Mouse (Mus musculus) layer of hippocampus, adult 18-20 months (tissue): ENCODE results near the gene Tmem53. TPM values are rescaled to one million over a fixed set of nuclear protein-coding genes. Genes with fewer than 3 reads are reported as not detected.
A peak's percentile ranks its signal among the peaks of the same experiment; 100 is the strongest.
"Not testable (repeated sequence)": the region's sequence is repeated elsewhere in the genome, so short reads cannot be mapped to it uniquely, and the experiment has no call there.

Experiments used
- DNase-seq, 2 experiments: peaks; one replicate each; pipeline ENCODE4 v3.0.0; 2022; ENCODE audit warnings: low spot score in 2 of 2
- total RNA-seq, 2 experiments: library from RNA; stranded (reverse); gene quantifications; 2 replicates each; pipeline ENCODE4 v1.2.3; 2021

The Tmem53 gene
- total RNA-seq, 2 experiments from 2014 or later = 5.1 to 6.0 TPM

DNA sequence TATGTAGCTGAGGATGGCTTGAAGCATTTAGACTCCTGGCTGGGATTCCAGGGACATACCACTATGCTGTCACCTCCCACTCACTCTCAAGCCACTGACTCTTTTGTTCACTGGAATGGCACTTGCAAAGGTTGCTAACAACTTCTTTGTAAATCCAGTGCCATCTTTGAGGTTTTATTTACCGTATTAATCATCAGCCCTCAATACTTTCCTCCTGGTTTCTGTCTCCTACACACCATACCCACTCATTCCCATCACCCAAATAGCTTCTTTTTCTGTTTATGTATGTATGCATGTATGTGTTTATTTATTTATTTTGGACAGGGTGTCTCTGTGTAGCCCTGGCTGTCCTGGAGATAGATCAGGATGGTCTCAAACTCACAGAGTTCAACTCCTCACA is 769 bp upstream of the Tmem53 start:
- no peak for DNase-seq

DNA sequence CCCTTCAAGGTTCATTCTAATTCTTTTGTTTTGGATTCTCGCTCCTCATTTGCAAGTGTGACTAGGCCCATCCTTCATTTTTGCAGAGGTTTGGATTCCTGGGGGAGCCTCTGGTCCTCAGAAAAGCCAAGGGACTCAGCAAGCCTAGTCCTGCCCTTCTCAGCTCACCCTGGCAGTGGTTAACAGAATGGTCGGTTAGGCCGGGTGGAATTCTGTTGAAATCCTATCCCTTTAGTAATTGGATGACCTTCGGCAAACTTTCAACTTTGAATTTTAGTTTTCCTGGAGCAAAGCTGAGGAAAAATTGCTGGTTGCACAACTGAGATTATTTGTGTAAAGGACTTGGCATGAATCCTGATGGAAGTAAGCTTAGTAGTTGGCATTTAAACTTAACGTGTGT is 600 bp downstream of the Tmem53 start:
- DNase-seq = no peak

DNA sequence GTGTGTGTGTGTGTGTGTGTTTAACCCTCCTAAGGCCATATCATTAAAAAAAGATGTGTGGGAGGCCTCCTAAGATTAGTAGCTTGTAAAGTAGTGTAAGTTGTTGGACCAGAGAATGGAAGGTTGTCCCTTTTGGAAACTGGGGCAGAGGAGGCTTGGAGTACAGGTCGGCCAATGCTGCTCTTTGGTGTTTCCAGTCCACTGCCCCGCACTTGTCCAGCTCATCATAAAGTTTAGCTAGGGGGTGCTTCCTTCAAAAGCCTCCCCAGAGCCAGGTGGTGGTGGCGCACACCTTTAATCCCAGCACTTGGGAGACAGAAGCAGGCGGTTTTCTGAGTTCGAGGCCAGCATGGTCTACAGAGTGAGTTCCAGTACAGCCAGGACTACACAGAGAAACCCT is 1.0 kb downstream of the Tmem53 start:
- no peak for DNase-seq

DNA sequence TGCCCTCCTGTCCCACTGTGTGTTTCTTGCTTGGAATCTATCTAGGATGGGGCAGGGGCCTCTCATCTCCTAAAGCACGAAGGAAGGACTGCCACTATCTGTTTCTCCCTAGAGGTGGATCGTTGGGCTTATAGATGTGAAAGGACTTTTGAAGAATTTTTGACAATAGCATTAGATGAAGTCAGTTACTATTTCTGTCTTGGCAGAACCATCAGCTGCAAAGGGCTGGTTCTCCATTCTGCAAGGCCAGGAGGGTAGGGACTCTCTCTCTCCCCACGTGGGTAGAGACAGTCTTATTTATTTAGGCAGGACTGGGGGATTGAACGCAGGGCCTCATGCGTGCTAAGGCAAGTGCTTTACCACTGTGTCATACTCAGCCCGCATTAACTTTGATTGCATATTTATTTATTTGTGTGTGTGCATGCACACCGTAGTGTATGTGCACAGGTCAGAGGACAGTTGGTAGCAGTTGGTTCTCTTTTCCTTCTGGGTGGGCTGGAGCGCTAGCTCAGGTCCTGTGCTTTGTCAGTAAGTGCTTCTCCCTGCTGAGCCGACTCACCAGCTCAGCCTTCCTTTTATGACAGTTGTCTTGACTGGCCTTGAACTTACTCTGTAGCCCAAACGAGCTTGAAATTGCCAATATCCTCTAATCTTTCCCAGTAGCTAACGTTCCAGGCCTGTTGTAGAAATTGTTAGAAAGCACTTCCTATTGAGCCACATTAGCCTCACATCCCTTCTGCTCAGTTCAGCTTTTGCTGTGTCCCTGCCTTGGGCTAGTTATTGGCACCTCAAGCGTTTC is 1.7 kb downstream of the Tmem53 start:
- DNase-seq = no peak

DNA sequence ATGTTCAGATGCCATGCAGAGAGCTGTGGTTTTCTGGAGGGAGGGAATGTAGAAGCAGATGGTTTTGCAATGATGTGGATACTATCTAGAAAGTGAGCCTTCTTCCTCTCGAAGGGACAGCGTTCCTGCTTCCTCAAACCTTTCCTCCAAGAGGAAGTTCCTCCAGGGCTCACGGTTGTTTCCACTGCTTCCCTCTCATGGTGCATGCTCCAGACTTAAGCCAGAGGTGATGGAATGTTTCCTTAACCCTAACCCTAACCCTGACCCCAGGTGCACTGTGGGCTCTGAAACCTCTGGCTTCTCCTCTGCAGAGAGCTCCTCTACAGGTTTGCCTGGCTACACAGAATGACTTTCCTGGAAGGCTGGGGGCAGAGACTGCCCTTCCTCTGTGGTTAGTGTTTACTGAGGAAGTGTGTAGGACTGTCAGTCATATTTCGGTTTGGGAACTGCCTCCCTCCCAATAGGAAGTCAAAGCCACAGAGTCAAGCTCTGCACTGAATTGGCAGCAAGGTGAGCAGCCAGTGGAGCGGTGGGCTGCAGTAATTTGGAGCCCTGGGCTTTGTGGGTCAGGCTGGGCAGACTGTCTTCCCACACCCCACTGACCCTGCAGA is 2.4 kb downstream of the Tmem53 start:
- DNase-seq = no peak

DNA sequence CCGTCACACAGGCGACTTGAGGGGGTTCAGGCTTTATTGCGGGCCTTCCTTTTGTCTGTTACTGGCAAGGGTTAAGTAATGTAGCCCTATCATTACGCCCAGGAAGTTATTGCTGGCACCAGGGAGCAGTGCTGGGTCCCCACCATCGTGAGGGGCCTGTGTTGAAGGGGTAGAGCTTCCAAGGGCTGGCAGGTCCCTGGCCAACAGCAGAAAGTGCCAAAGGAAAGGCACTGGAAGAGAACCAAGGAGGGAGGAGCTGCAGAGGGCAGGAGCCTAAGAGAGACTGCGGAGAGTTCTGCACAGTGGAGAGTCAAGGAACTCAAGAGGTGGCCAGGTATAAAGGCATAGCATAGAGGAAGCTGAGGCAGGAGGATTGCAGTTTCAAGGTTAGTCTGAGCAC is 2.9 kb downstream of the Tmem53 start:
- no peak for DNase-seq

DNA sequence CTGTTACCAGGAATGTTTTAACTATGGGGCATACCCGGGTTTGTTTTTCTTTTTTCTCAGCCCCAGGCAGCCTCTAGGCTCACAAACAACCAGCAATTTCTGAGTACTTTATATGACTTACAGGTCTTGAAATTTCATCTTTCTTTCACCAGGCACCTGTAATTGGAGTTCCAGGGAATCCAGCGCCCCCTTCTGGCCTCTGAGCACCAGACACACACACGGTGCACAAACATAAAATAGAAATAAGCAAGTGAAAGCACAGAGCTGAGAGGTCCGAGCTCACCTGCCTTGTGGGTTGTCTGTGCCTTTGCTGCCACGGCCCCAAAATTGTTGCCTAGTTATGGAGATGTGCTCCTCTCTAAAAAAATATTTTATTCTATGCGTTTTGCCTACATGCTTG is 8.2 kb downstream of the Tmem53 start:
- not testable (repeated sequence) for DNase-seq

DNA sequence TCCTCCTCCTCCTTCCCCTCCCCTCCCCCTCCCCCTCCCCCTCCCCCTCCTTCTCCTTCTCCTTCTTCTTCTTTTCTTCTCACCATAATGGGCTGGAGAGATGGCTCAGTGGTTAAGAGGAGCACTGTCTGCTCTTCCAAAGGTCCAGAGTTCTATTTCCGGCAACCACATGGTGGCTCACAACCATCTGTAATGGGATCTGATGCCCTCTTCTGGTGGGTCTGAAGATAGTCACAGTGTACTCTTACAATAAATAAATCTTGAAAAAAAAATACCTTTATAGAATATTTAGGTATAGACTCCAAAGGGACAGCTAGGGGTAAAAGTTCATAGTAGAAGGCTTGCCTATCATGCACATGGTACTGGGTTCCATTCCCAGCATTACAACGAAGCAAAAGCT is 9.5 kb downstream of the Tmem53 start:
- DNase-seq = no peak

DNA sequence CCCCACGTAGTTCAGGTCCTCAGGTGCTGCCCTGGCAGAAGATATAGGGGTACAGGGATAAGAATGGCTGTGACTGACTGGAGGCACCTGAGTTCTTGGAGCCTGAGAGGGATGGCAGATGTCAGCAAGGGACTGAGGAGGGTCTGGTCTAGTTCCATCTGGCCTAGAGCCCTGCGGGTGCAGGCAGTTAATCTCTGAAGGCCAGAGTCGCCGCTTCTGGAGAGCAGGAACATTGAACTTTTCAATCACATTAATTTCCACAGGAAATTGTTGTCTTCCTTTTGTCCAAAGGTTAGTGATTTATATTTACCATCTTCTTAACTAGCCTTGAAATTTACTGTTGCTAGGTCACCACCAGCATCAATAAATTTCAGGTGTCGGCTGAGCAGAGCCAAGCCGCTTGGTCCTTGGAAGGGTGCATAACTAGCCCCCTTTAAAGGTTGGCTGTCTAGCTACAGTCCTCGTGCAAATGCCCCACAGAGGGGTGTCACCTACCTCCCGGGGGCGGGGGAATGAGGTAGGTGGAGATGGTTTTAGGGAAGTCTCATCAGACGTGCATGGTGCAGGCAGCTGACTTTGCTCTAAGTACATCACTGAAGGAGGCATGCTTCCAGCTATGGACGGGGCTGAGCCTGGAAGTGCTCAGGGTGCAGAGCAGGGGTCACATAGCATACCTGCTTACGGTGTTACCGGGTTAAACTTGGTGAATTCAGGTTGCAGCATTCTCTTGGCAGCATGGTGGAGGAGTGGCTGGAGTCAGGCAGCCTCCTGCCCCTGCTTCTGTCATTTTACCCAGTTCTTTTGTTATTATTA is 10.6 kb downstream of the Tmem53 start:
- no peak for DNase-seq

DNA sequence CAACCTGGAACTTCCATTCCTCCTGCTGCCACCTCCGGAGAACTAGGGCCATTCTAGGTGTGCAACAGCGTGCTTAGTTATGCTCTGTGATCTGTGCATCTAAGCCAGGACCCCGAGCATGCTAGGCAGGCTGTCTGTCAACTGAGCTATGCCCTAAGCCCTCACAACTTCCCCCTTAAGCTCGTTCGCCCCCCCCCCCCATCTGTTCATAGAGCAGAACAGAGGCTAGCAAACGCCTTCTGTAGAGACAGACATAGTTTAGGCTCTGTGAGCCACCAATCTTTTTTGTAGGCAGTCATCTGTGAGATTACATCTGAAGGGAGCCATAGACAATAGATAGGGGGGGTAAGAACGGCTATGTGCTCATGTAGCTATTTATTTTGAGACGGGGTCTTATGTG is 11.2 kb downstream of the Tmem53 start:
- no peak for DNase-seq

DNA sequence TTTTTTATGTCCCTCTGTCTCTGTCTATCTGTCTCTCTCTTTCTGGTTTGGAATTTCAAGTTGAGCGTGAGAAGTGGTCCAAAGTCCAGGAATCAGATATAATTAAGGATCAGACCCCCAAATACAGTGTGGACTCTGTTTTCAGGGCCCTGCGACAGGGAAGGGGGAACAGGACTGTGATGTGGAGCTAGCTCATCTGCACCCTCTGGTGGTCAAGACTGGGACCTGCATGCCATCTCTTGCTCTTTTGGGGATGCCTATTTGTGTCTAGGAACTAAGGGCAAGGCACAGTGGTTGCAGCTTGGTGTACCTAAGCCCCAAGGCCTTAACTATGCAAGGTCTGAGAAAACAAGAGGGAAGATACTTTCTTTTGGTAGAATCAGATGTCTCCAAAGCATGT is 15.5 kb downstream of the Tmem53 start:
- DNase-seq = peak; percentile 69 to 92

DNA sequence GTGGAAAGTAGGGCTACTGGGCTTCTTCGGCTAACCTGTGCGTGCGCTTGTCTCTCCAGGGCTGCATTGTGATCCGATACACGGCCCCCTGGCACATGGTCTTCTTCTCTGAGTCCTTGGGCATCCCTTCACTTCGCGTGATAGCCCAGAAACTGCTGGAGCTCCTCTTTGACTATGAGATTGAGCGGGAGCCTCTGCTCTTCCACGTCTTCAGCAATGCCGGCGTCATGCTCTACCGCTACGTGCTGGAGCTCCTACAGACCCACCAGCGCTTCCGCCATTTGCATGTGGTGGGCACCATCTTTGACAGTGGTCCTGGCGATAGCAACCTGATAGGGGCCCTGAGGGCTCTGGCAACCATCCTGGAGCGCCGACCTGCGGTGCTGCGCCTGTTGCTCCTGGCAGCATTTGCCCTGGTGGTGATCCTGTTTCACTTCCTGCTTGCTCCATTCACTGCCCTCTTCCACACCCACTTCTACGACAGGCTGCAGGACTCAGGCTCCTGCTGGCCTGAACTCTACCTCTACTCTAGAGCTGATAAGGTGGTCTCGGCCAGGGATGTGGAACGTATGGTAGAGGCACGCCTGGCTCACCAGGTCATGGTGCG is 16.2 kb downstream of the Tmem53 start:
- no peak for DNase-seq

DNA sequence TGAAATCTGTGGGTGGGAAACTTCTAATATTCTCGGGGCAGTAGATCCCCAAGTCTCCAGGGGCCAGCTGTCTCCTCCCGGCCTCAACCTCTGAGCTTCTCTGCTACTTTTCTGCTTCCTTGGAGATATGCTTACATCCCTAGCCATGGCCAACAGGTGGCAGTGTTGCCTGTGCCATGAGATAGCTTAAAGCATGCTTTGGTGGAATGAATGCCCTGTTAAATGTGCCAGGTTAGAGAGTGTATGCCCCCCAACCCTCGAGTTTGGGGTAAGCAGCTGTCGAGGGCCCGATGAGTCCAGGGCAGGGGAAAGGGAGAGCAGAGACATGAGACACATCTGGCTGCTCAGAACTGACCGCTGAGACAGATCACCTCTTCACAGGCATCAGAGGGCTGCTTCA is 18.5 kb downstream of the Tmem53 start:
- DNase-seq = peak; percentile 63 to 83

DNA sequence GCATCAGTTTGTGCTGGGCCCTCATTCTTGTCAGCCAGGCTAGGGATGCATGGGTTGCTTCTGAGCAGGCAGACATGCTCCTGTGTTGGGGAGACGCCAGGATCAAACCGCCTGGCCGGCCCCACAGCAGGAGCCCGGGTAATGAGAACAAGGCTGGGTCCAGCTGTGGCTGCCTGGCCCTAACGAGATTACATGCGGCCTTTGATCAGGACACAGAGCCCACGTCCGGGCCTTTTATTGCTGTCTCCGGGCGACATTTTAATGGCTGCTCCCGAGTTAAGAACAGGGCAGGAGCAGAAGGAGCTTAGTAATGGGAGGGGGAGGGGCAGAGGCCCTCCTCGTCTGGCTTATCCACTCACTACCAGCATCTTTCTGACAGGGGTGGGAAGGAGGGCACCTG is 20.7 kb downstream of the Tmem53 start:
- no peak for DNase-seq

DNA sequence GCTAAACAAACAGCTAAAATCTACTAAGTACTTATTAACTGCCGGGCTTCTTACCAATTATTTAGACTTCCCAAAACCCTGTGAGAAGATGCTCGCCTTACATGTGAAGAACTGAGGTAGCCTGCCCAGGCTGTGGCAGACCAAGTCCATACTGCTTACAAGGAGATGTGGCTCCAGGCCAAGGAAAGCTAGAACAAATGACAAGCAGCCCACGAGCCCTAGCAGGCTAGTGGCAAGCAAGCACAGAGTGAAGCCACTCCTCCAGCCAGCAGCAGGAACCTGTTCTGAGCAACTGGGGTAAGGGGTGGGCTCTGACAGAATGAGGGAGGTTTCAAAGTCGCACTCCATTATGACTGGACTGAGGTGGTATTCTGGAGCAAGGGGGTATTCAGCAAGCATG is 23.0 kb downstream of the Tmem53 start:
- DNase-seq = no peak

DNA sequence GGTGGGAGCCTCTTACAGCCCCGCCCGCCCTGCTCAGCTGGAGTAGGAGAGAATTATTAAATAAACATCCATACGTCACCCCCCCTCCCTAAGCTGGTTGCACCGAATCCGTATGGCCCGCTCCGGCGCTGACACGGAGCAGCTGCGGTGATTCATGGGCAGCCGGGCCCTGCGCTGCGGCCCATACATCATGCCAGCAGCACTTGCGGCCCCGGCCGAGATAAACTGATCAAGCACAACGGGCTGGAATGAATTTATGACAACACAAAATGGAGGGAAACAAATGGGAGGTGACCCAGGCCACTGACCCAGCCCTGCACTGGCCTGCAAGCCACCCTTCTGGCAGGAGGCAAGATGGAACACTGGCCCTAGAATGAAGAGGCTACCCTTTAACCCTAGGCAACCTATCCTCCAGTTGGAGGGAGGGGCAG is 24.5 kb downstream of the Tmem53 start:
- DNase-seq = no peak

DNA sequence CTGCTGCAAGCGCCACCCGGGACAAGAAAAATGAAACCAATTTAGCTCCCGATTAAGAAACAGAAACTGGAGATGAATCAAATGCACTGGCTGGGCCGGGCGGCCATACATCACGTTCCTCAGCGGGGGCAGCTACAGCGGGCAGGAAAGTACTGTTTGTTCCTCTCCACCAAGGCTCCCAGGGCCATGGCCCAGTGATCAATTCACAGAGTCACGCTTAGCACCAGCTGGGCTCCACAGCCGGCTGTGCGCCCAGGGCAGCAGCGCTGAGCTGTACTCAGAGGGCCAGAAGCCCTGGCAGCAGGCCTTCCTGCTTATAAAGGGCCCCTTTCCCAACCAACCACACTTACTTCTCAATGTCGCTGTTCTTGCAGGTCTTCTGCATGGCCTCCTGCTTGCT is 25.3 kb downstream of the Tmem53 start:
- peak in 1 of 2 experiments; percentile 66 for DNase-seq

DNA sequence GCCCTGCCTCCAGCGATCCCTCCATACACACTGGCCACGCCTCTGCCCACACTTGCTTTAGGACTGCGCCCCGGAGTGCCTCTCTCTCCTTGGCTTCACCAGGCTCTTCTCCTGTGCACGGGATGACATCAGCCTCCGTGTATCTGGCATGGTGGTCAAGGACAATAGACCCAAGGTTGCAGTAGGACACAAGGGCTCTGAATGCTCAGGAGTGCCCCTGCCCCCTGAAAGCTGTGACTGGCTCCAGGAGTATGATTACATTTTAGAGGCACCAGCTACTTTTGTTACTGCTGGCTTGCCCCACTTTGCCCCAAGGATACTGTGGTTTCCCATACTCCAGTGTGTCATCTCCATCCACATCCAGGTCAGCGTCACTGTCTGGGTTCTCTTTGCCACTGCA is 25.9 kb downstream of the Tmem53 start:
- no peak for DNase-seq

DNA sequence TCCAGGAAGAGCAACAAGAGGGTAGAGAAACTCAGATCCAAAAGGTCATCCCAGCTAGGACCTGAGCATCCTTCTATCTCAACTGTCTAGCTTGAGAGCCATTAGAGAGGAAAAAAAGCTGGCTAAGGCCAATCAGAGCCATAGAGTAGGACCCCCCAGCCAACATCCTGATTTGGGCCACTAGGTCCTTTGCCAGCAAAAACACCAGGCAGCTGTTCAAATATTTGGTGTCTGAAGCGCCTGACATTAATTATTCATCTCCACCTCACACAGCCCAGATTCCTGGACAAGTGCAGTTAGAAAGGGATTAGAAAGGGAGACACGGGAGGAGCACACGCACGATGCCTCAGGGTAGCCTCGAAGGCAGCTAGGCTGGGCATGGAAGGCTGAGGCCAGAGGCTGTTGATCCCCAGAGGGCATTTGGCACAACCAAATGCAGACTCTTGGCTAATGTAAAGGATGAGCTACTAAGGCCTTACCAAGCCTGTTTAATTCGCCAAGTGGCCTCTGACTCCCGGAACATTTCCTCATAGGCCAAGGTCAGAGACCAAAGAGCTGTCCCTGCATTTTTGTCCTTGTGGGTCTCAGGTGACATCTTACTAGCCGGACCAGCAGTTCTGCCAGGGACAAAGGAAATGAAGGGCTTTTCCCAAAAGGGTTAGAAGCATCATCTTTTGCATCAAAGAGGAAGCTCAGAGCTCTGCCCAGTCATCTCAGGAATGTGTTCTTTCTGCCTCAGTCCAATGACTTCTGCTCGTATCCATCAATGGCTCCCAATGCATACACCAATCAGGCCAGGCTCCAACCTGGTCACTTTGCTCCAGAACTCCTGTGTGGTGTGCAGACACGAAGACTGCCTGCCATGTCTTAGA is 26.9 kb downstream of the Tmem53 start:
- no peak for DNase-seq

DNA sequence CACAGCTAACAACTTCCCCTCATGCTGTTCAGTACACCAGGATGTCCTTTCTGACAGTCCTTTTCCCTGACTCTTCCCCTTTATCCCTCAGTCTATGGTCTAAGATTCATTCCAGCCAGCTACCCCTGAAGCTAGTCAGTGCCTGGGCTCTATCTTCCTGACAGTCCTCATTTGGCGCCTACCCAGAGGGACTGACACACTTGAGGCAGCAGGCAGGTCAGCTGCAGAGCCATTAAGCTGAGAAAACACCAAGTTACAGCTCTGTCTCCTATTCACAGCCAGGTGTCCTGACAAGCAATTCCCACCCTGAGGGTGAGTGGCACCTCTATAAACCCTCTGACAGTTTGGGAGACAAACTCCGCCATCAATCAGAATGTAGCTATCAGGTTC is 27.5 kb downstream of the Tmem53 start:
- DNase-seq = no peak

DNA sequence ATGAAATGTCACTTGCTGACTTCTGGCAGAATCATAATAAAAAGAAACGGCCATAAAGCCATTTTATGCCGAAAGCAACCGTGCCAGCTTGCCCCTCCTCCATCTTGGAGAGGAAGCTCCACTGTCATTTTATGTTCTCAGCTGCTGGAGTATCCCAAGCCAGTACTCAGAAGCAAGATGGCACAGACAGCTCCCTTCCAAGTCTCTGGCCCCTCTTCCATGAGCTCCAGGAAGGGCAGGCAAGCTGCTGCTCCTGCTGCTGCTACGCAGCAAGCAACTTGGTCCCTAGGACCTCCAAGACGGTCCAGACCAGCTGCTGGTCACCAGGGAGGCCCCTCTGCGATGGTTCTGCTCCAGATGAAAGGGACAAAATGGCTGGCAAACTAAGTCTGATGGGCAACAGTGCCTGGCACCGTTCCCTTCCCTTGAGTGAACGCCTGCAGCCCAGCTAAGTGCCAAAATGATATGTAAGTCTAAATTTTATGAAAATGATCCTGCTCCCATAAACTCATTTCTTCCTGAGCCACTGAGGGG is 28.7 kb downstream of the Tmem53 start:
- no peak for DNase-seq
